Mouse (Mus musculus): Measurements from ENCODE around the gene Etfb. TPM values are rescaled to one million over a fixed set of nuclear protein-coding genes. Genes with fewer than 3 reads are reported as not detected.

Etfb gene
- 20.5 TPM for polyA plus RNA-seq (2014; fragmentation: Illumina TruSeq; extraction: RNeasy Lipid Tissue Mini Kit (QIAGEN cat#74804); ENCODE audit: low read depth, low replicate concordance)

DNA sequence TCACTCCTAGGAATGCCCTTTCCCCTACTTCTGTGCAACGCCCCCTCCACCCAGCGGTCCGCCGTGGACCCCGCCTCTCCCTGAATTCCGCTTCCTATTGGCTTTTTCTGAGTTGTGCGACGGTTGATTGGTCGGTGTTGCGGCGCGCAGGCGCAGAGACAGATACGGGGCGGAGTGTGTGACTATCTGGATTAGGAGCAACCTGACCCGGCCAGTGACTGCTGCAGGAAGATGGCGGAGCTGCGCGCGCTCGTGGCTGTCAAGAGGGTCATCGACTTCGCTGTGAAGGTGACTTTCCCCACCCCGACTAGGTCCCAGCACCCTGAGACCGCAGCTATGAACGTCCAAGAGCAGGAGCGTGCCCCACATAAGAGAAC, at the start of gene Etfb, which contains the start of gene Gm45233:
Gene Etfb, plus strand, starts transcription at position 167 of the 377 bp plus-strand sequence.
Gene Gm45233, plus strand, starts transcription at position 212 of the 377 bp plus-strand sequence.

DNA sequence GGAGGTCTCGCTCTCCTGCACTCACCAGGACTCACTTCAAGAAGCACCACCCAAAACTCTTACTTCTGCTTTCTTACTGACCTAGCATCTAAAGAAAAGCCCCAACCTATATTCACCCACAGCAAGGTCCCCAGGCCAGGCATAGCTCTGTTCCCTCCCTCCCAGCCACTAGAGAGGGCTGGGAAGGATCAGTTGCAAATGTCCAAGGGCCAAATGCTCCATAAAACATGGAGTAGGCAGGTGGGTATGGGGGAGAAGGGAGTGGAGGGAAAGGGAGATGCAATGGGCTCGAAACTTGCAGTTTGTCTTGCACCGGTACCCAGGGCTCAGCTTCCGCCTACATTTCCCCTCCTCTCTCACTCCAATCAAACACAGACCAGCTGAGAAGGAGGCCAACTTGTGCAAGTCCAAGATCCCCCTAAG, 35.7 kb upstream of the Etfb start, which contains the start of gene Siglecg:
Gene Siglecg, plus strand, starts transcription at position 74 of the 423 bp plus-strand sequence.

DNA sequence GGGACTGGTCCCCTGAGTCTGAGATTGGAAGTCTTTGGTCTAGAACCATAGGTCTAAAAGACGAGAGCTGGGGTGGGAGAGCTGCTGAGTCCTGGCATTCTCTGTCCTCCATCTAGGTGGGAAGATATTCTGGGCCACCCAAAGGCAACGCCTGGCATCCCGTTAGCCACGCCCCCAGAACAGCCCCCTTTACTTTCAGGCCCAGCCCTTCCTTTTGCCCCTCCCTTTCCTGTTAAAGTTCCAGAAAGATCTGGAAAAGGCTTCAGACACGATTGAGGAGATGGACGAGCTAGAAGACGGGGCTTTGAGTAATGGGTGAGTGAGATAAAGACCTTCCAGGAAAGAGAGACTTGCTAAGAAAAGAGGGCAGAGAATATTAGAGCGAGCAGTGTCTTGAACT, 16.5 kb upstream of the Etfb start, which contains the start of gene Lim2:
Gene Lim2, plus strand, starts transcription at position 265 of the 400 bp plus-strand sequence.

DNA sequence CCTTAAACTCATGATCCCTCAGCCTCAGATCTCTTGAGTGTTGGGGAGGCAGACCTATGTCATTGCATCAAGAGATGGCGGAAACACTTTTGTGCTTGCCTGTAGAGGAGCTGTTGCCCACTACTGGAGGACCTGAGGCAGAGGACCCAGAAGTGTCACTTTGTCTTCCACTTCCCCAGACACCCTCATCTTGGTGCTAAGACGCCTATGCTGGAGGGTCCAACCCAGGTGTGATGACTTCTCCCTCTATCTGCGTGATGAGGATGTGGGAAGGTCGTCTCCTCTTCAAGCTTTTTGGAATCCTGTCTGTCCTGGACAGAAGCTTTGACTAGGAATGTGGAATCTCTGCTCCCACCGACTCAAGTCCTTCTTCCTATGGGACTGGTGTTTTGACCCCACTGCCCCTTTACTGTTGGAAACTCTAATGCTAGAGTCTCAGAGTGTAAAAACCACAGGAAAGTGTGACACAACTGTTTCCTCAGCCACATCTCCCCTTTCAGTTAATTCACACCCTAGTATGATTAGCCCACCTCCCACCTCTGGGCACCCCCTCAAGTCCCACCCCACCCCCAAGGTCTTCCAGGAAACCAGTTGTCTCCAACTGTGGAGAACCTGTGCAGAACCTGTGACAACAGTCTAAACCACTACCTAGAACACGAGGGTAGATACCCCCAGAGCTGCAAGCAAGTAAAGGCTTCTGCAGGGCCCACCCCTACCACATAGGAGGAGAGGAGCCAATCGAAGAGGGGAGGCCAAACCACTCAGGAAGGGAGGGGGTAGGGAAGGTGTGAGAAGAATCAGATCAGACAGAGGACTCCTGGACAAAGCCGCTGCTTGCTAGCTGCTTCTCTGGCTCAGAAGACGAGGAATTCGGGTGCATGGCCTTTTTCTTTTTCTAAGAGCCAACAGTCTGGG, 7.3 kb upstream of the Etfb start, which contains the start of gene Nkg7:
Gene Nkg7, plus strand, starts transcription at position 733 of the 915 bp plus-strand sequence.

DNA sequence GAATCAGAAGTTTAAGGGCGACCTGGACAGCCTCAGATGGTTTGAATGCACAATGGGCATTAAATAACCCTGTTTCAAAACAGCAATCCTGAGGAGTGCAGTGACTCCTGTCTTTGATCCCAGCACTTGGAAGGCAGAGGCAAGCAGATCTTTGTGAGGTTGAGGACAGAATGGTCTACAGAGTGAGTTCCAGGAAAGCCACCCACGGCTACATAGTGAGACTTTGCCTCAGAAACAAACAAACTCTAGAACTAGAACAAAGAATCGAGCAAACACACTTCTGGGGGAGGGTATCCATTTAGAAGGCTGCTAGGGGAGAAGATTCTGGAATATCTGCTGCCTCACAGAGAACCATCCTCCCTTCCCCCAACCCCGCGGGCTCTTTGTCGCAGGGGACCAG, 3.4 kb upstream of the Etfb start, which contains the start of gene Cldnd2:
Gene Cldnd2, plus strand, starts transcription at position 301 of the 400 bp plus-strand sequence.

DNA sequence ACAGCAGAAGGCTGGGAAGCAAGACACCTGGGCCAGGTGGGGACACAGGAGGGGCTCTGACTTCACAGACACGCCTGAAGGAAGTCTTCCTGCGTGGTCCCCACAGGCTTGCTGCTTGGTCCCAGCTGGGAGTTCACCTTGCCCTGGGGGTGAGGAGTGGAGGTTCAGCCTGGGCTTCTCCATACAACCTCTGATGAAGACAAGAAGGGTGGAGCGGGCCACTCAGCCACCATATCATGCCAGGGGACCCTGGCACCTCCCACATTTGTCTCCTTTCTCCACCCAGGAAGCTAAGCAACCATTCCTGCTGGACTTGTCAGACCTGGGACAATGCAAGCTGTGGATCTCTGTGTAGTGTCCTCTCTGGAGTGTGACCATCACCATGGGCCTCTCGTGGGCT, 19.0 kb downstream of the Etfb start, which contains the start of gene Vsig10l:
Gene Vsig10l, plus strand, starts transcription at position 301 of the 400 bp plus-strand sequence.

DNA sequence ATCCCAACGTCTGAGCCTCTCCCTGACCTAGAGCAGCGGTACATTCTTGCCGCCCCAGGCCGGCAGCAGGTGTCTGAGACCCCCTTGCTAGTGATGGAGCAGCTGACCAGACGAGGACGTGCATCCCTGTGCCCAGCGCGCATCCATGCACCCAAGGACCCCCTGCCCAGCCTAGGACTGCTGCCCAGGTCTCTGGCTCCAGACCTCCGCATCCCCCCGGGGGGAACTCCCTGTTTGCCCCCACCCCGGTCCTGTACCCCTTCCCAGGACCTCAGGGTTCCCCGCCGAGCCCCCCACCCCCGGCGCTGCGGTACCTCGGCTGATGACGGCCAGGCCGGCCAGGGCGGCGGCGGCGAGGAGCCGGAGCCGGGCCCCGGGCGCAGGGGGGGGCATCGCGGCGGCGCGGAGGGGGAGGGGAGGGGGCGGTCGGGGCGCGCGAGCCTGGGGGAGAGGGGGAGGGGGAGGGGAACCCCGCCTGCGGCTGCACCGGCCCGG, 45.8 kb downstream of the Etfb start, which contains the start of gene Iglon5:
Gene Iglon5, minus strand, starts transcription at position 445 of the 495 bp plus-strand sequence.

Other genes with a start within 250 kb of the Etfb start
- gene Zfp715, start 130.8 kb upstream of the Etfb start, polyA plus RNA-seq (2014; fragmentation: Illumina TruSeq; extraction: RNeasy Lipid Tissue Mini Kit (QIAGEN cat#74804); ENCODE audit: low read depth, low replicate concordance): 69.0 TPM
- gene Siglecf, start 92.7 kb upstream of the Etfb start, polyA plus RNA-seq (2014; fragmentation: Illumina TruSeq; extraction: RNeasy Lipid Tissue Mini Kit (QIAGEN cat#74804); ENCODE audit: low read depth, low replicate concordance): not detected
- 0.17 TPM for gene Siglecg, start 35.9 kb upstream of the Etfb start, polyA plus RNA-seq (2014; fragmentation: Illumina TruSeq; extraction: RNeasy Lipid Tissue Mini Kit (QIAGEN cat#74804); ENCODE audit: low read depth, low replicate concordance)
- gene Lim2, start 16.4 kb upstream of the Etfb start, polyA plus RNA-seq (2014; fragmentation: Illumina TruSeq; extraction: RNeasy Lipid Tissue Mini Kit (QIAGEN cat#74804); ENCODE audit: low read depth, low replicate concordance): not detected
- not detected for gene Nkg7, start 7.0 kb upstream of the Etfb start, polyA plus RNA-seq (2014; fragmentation: Illumina TruSeq; extraction: RNeasy Lipid Tissue Mini Kit (QIAGEN cat#74804); ENCODE audit: low read depth, low replicate concordance)
- gene Cldnd2, start 3.3 kb upstream of the Etfb start, polyA plus RNA-seq (2014; fragmentation: Illumina TruSeq; extraction: RNeasy Lipid Tissue Mini Kit (QIAGEN cat#74804); ENCODE audit: low read depth, low replicate concordance): not detected
- gene Gm45233, start within 50 bp of the Etfb start, polyA plus RNA-seq (2014; fragmentation: Illumina TruSeq; extraction: RNeasy Lipid Tissue Mini Kit (QIAGEN cat#74804); ENCODE audit: low read depth, low replicate concordance): not detected
- 0.41 TPM for gene Vsig10l, start 19.1 kb downstream of the Etfb start, polyA plus RNA-seq (2014; fragmentation: Illumina TruSeq; extraction: RNeasy Lipid Tissue Mini Kit (QIAGEN cat#74804); ENCODE audit: low read depth, low replicate concordance)
- gene Iglon5, start 46.0 kb downstream of the Etfb start, polyA plus RNA-seq (2014; fragmentation: Illumina TruSeq; extraction: RNeasy Lipid Tissue Mini Kit (QIAGEN cat#74804); ENCODE audit: low read depth, low replicate concordance): not detected
- not detected for gene 4931406B18Rik, start 61.9 kb downstream of the Etfb start, polyA plus RNA-seq (2014; fragmentation: Illumina TruSeq; extraction: RNeasy Lipid Tissue Mini Kit (QIAGEN cat#74804); ENCODE audit: low read depth, low replicate concordance)
- 7.9 TPM for gene Cd33, start 100.3 kb downstream of the Etfb start, polyA plus RNA-seq (2014; fragmentation: Illumina TruSeq; extraction: RNeasy Lipid Tissue Mini Kit (QIAGEN cat#74804); ENCODE audit: low read depth, low replicate concordance)
- 2.2 TPM for gene Zfp658, start 118.2 kb downstream of the Etfb start, polyA plus RNA-seq (2014; fragmentation: Illumina TruSeq; extraction: RNeasy Lipid Tissue Mini Kit (QIAGEN cat#74804); ENCODE audit: low read depth, low replicate concordance)
- gene Zfp719, start 135.5 kb downstream of the Etfb start, polyA plus RNA-seq (2014; fragmentation: Illumina TruSeq; extraction: RNeasy Lipid Tissue Mini Kit (QIAGEN cat#74804); ENCODE audit: low read depth, low replicate concordance): 32.9 TPM
- not detected for gene Zfp819, start 163.1 kb downstream of the Etfb start, polyA plus RNA-seq (2014; fragmentation: Illumina TruSeq; extraction: RNeasy Lipid Tissue Mini Kit (QIAGEN cat#74804); ENCODE audit: low read depth, low replicate concordance)
- gene Ceacam18, start 190.6 kb downstream of the Etfb start, polyA plus RNA-seq (2014; fragmentation: Illumina TruSeq; extraction: RNeasy Lipid Tissue Mini Kit (QIAGEN cat#74804); ENCODE audit: low read depth, low replicate concordance): not detected
- 0.76 TPM for gene Siglece, start 216.1 kb downstream of the Etfb start, polyA plus RNA-seq (2014; fragmentation: Illumina TruSeq; extraction: RNeasy Lipid Tissue Mini Kit (QIAGEN cat#74804); ENCODE audit: low read depth, low replicate concordance)
- gene Ctu1, start 227.9 kb downstream of the Etfb start, polyA plus RNA-seq (2014; fragmentation: Illumina TruSeq; extraction: RNeasy Lipid Tissue Mini Kit (QIAGEN cat#74804); ENCODE audit: low read depth, low replicate concordance): 2.8 TPM
- gene Klk14, start 246.3 kb downstream of the Etfb start, polyA plus RNA-seq (2014; fragmentation: Illumina TruSeq; extraction: RNeasy Lipid Tissue Mini Kit (QIAGEN cat#74804); ENCODE audit: low read depth, low replicate concordance): not detected